Mouse (Mus musculus) heart, postnatal 0 days (tissue): ENCODE measurements at regions not wholly inside any gene's neighbourhood (a gene's known extent, or its start where the extent isn't known, plus 50 kb on each side); places are given as distances from the start of the nearest gene placed in this dataset.

Experiments
- ATAC-seq: fragments of 200-750 bp; cut with Nextera tagmentation; 2 replicates; pipeline ENCODE4 v1.8.0; 2017; ENCODE audit warnings: low read depth, moderate number of reproducible peaks, moderate library complexity; ENCODE audit not compliant: insufficient read depth
- DNase-seq: peaks from one replicate; pipeline ENCODE4 v3.0.0-alpha.2; 2016; ENCODE audit warnings: low spot score
- H3K27ac ChIP-seq: fragments of 300-500 bp; sonication (generic); 2 replicates; pipeline ENCODE4 v1.5.1; 2014; ENCODE audit warnings: low read depth, mild to moderate bottlenecking
- H3K27me3 ChIP-seq: fragments of 300-500 bp; sonication (generic); 2 replicates; pipeline ENCODE4 v1.6.1; 2014; ENCODE audit warnings: low read length, mixed read lengths; ENCODE audit not compliant: control insufficient read depth, insufficient read depth
- H3K36me3 ChIP-seq: fragments of 300-500 bp; sonication (generic); replicated peaks from 2 replicates; pipeline ENCODE4 v1.6.1; 2014; ENCODE audit warnings: low read length, mixed read lengths; ENCODE audit not compliant: control insufficient read depth, insufficient read depth
- H3K4me1 ChIP-seq: fragments of 300-500 bp; sonication (generic); 2 replicates; pipeline ENCODE4 v1.6.1; 2014; ENCODE audit warnings: antibody characterized with exemption; ENCODE audit not compliant: control insufficient read depth, insufficient read depth
- H3K4me2 ChIP-seq: fragments of 300-500 bp; sonication (generic); 2 replicates; pipeline ENCODE4 v1.6.1; 2014; ENCODE audit warnings: low read depth, mild to moderate bottlenecking, low read length, moderate library complexity
- H3K4me3 ChIP-seq: fragments of 300-500 bp; sonication (generic); 2 replicates; pipeline ENCODE4 v1.5.1; 2014; ENCODE audit warnings: low read depth, low read length
- H3K9ac ChIP-seq: fragments of 300-500 bp; sonication (generic); replicated peaks from 2 replicates; pipeline ENCODE4 v1.6.1; 2014; ENCODE audit warnings: low read depth, low read length, mixed read lengths
- H3K9me3 ChIP-seq: fragments of 300-500 bp; sonication (generic); replicated peaks from 2 replicates; pipeline ENCODE4 v1.6.1; 2016; ENCODE audit warnings: low read length; ENCODE audit not compliant: control insufficient read depth
- CTCF ChIP-seq: IDR thresholded peaks from 2 replicates; pipeline ENCODE4 v1.5.1; 2016; ENCODE audit warnings: antibody characterized with exemption, control low read depth, low read depth
- EP300 ChIP-seq: IDR thresholded peaks from 2 replicates; pipeline ENCODE4 v1.6.1; 2016; ENCODE audit warnings: antibody characterized with exemption, low read depth
- WGBS: fragments of 180-500 bp; shearing (Covaris S2); extraction: QIAGEN DNeasy Blood & Tissue Kit; methylation state at CpG from one replicate; pipeline ENCODE4 v1.1.7; 2014; 5-methylcytosine and 5-hydroxymethylcytosine counted together

DNA sequence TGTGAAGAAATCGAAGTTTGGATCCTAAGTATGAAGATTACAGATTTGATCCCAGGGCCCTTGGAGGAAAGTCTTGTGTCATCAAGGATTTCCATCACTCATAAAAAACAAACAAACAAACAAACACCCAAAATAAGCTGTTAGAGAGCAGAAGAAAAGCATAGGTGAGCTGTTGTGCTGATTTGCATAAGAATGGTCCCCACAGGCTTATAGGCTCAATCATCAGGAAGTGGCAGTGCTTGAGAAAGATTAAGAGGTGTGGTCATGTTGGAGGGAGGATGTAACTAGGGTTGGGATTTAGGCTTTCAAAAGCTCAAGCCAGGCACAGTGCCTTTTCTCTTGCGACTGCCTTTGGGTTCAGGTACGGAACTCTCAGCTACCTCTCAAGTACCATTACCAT is 205.1 kb downstream of the Gm10260 start:
- TF ChIP-seq EP300 (no peak), CTCF (no peak)
- H3K4me3 ChIP-seq: no peak overlapping the region
- 88% methylated on average over 3 of the region's 3 CpGs for WGBS
- no peaks in the 10 kb centered on the region for H3K27me3 ChIP-seq
- H3K36me3 ChIP-seq: no peaks in the 10 kb centered on the region
- H3K4me1 ChIP-seq: no peaks in the 10 kb centered on the region
- H3K9me3 ChIP-seq: no peaks in the 10 kb centered on the region
- DNase-seq (no peak), ATAC-seq (no peak)
- no peak overlapping the region for H3K9ac ChIP-seq
- no peak overlapping the region for H3K4me2 ChIP-seq
- no peak overlapping the region for H3K27ac ChIP-seq

DNA sequence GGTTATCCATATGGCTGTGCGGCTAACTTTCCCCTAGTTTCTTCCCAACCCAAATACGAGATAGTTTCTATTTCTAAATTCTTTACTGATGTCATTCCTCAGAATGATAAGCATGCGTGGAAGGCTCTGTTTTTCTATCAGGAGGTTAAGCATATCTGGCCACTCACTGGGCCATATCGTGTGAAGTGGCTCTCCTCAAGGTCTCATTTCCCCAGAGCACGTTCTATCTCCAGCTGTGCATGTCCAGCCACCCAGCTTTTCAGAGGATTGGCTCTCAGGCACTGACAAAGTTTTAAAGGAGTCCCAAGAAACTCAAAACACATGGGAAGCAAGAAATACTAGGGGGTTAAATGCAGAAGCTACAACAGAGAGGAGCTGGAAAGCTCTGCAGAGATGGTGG is 205.8 kb downstream of the Gm10260 start:
- WGBS: 28% methylated on average over 5 of the region's 5 CpGs
- Histone ChIP-seq H3K9me3 (no peaks in the 10 kb centered on the region), H3K27me3 (no peaks in the 10 kb centered on the region), H3K4me3 (no peak overlapping the region), H3K36me3 (no peaks in the 10 kb centered on the region), H3K4me2 (no peak overlapping the region), H3K9ac (no peak overlapping the region), H3K27ac (no peak overlapping the region), H3K4me1 (no peaks in the 10 kb centered on the region)
- TF ChIP-seq EP300: no peak
- no peak for TF ChIP-seq CTCF
- no peak; the same call in 1 of the 2 replicates for ATAC-seq
- DNase-seq: no peak

DNA sequence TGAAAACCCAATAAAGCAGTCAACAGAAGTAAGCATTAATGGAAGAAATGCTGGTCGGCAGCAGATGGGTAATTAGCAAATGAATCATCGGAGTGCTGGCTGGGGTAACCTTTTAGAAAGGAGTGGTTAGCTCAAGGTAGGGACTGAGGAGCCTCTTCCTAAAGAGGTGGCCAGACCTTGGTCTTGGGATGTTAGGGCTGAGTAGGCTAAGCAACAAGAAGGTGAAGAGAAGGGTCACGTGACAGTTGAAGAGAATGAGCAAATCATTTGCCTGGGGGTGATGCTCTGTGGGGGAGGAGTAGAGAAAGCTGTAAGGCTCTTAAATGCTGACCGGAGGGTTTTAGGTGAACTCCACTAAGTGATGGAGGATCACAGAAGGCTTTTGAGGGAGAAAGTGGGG is 208.2 kb downstream of the Gm10260 start:
- H3K9me3 ChIP-seq: no peaks in the 10 kb centered on the region
- DNase-seq (no peak), ATAC-seq (no peak)
- TF ChIP-seq EP300: no peak
- no peak overlapping the region for H3K4me2 ChIP-seq
- no peaks in the 10 kb centered on the region for H3K27me3 ChIP-seq
- H3K4me1 ChIP-seq: peaks cover 14% of the 10 kb centered on the region
- H3K9ac ChIP-seq: no peak overlapping the region
- no peak overlapping the region for H3K4me3 ChIP-seq
- 89% methylated on average over 4 of the region's 4 CpGs for WGBS
- no peaks in the 10 kb centered on the region for H3K36me3 ChIP-seq
- no peak overlapping the region for H3K27ac ChIP-seq

DNA sequence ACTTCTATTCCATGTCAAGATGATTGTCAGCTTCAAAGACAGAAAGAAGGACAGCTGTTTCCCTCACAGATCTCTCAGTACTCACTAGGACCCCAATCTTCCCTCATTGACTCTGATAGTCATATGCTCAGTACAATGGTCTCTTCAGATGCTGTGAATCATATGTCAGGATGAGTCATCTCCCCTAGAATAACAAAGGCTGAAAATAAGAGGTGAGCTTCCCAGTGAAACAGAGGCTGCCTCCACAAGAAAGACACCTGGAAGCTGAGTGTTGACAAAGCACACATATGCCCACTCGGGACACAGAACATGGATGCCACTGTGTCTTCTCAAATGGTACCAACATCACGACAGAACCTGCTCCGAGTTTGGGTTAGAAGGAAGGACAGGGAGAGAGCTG is 209.6 kb downstream of the Gm10260 start:
- Histone ChIP-seq H3K27me3 (no peaks in the 10 kb centered on the region), H3K9me3 (no peaks in the 10 kb centered on the region), H3K4me3 (no peak overlapping the region), H3K4me1 (peaks cover 17% of the 10 kb centered on the region), H3K9ac (no peak overlapping the region), H3K36me3 (no peaks in the 10 kb centered on the region), H3K27ac (no peak overlapping the region), H3K4me2 (no peak overlapping the region)
- ATAC-seq (no peak), DNase-seq (no peak)
- 72% methylated on average over 3 of the region's 3 CpGs for WGBS
- TF ChIP-seq EP300 (no peak), CTCF (no peak)

DNA sequence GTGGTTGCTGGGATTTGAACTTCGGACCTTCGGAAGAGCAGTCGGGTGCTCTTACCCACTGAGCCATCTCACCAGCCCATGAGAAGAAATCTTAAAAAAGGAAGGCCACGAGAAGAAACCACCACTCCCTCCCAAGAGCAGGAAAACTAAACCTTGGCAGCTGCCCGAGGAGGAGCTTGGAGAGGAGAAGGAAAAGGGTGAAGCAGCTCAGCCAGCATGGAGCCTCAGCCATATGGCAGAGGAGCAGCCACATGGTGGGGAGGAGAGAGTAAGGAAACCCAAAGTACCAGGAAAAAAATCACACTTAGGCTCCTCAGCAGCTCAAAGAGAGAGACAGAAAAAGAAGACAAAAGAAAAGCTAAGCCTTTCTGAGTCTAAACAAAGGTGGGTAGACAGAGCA is 210.3 kb downstream of the Gm10260 start:
- Histone ChIP-seq H3K27ac (no peak overlapping the region), H3K9me3 (no peaks in the 10 kb centered on the region), H3K36me3 (no peaks in the 10 kb centered on the region), H3K4me1 (peaks cover 17% of the 10 kb centered on the region), H3K4me3 (no peak overlapping the region), H3K9ac (no peak overlapping the region), H3K4me2 (no peak overlapping the region), H3K27me3 (no peaks in the 10 kb centered on the region)
- DNase-seq: no peak
- TF ChIP-seq CTCF: no peak
- WGBS: 78% methylated on average over 4 of the region's 5 CpGs
- no peak for ATAC-seq

DNA sequence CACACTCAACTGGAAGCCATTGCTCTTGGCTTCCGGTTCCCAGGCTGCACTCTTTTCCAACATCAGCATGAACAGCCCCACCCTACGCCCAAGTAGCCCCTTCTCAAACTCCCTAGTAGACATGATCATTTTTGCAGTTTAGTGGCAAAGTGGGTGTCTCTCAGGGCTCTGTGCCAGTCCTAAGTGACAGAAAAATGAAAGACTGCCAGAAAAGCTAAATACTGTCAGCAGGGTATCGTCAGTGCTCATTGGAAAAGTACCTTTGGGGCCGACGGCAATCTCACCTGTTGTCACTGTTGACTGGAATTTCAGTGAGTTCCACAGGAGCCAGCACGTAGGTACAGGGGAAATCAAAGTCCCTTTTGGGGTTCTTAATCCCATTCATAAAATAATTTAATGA is 211.0 kb downstream of the Gm10260 start:
- Histone ChIP-seq H3K27ac (peak overlapping the region; percentile 78), H3K4me1 (peaks cover 17% of the 10 kb centered on the region), H3K9ac (no peak overlapping the region), H3K4me3 (no peak overlapping the region), H3K9me3 (no peaks in the 10 kb centered on the region), H3K4me2 (no peak overlapping the region), H3K36me3 (no peaks in the 10 kb centered on the region), H3K27me3 (no peaks in the 10 kb centered on the region)
- ATAC-seq (no peak), DNase-seq (no peak)
- 90% methylated on average over 6 of the region's 6 CpGs for WGBS
- TF ChIP-seq EP300: no peak
- TF ChIP-seq CTCF: no peak
